Mouse (Mus musculus) liver, embryonic 16.5 days (tissue): ENCODE measurements around the gene Gm128. TPM values are rescaled to one million over a fixed set of nuclear protein-coding genes. Genes with fewer than 3 reads are reported as not detected.

Source experiments
- ATAC-seq: fragments of 200-750 bp; cut with Nextera tagmentation; 2 replicates; pipeline ENCODE4 v1.8.0; 2017; ENCODE audit warnings: low read depth, mild to moderate bottlenecking, moderate number of reproducible peaks, moderate library complexity
- H3K27ac ChIP-seq: fragments of 300-500 bp; sonication (generic); 2 replicates; pipeline ENCODE4 v1.5.1; 2014; ENCODE audit warnings: mild to moderate bottlenecking, low read length
- H3K27me3 ChIP-seq: fragments of 300-500 bp; sonication (generic); 2 replicates; pipeline ENCODE4 v1.6.1; 2014; ENCODE audit warnings: low read depth, low read length, mixed read lengths; ENCODE audit not compliant: control insufficient read depth, insufficient read depth
- H3K36me3 ChIP-seq: fragments of 300-500 bp; sonication (generic); 2 replicates; pipeline ENCODE4 v1.6.1; 2014; ENCODE audit warnings: mild to moderate bottlenecking; ENCODE audit not compliant: control insufficient read depth, insufficient read depth
- H3K4me1 ChIP-seq: fragments of 300-500 bp; sonication (generic); 2 replicates; pipeline ENCODE4 v1.6.1; 2014; ENCODE audit warnings: low read depth, low read length, mixed read lengths; ENCODE audit not compliant: control insufficient read depth
- H3K4me2 ChIP-seq: fragments of 300-500 bp; sonication (generic); 2 replicates; pipeline ENCODE4 v1.6.1; 2014; ENCODE audit warnings: low read depth, low read length, mixed read lengths
- H3K4me3 ChIP-seq: fragments of 300-500 bp; sonication (generic); 2 replicates; pipeline ENCODE4 v1.5.1; 2014; ENCODE audit warnings: low read depth, mild to moderate bottlenecking, low read length
- H3K9ac ChIP-seq: fragments of 300-500 bp; sonication (generic); 2 replicates; pipeline ENCODE4 v1.6.1; 2014; ENCODE audit warnings: low read depth, low read length
- H3K9me3 ChIP-seq: fragments of 300-500 bp; sonication (generic); replicated peaks from 2 replicates; pipeline ENCODE4 v1.6.1; 2016; ENCODE audit warnings: low read length; ENCODE audit not compliant: control insufficient read depth
- WGBS: fragments of 180-500 bp; shearing (Covaris S2); extraction: QIAGEN DNeasy Blood & Tissue Kit; methylation state at CpG from one replicate; pipeline ENCODE4 v1.1.7; 2014; ENCODE audit not compliant: insufficient replicate concordance; 5-methylcytosine and 5-hydroxymethylcytosine counted together
- polyA plus RNA-seq: library from polyadenylated mRNA; unstranded; fragments of >200 nt; fragmentation: Nextera tagmentation; extraction: Ambion mirVana; gene quantifications from 2 replicates; pipeline ENCODE4 v1.2.1, GENCODE M21; 2015

Gm128 gene
- polyA plus RNA-seq, 1 experiment from 2014 or later, result 0.07 TPM

DNA sequence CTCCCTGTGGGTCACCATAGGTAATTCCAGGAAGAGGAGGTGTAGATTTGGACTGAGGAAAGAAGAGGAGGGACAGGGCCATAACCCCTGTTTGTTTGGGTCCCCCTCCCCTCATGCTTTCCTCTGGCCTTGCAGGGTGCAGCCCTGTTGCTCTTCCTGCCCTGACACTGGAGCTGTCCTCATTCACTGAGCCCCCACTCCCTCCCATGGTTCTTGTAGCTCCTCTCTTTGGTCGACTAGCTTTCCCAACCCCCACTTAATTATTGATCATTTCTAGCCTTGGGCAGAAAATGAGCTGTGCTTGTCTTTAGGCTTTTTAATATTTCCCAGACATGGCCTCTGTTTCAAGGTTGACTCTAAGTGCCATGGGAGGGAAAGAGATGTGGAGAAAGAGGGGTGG is 42.7 kb upstream of the Gm128 start:
- Histone ChIP-seq H3K4me3 (peak overlapping the region; percentile 83), H3K9me3 (no peaks in the 10 kb centered on the region), H3K9ac (peak overlapping the region; percentile 95), H3K36me3 (peaks cover 10% of the 10 kb centered on the region), H3K27ac (peak overlapping the region; percentile 89), H3K4me2 (peak overlapping the region; percentile 90), H3K4me1 (peaks cover 44% of the 10 kb centered on the region), H3K27me3 (no peaks in the 10 kb centered on the region)
- 13% methylated on average over 1 of the region's 1 CpGs for WGBS
- ATAC-seq, result no peak

- no peaks in the 10 kb centered on the region for H3K9me3 ChIP-seq
- H3K9ac ChIP-seq, result peak overlapping the region; percentile 95
- WGBS, result 3% methylated on average over 7 of the region's 7 CpGs
- peaks cover 9% of the 10 kb centered on the region for H3K36me3 ChIP-seq
- H3K4me3 ChIP-seq, result peak overlapping the region; percentile 83
- H3K27ac ChIP-seq, result peak overlapping the region; percentile 89
- H3K4me1 ChIP-seq, result peaks cover 48% of the 10 kb centered on the region
- H3K27me3 ChIP-seq, result no peaks in the 10 kb centered on the region
- ATAC-seq, result no peak
- H3K4me2 ChIP-seq, result peak overlapping the region; percentile 90
Observed at GRCm38 (mm10) chr3:95283589-95283941, 42.2 kb upstream of the Gm128 start.

- no peaks in the 10 kb centered on the region for H3K27me3 ChIP-seq
- under 1% methylated on average over 49 of the region's 51 CpGs for WGBS
- no peaks in the 10 kb centered on the region for H3K9me3 ChIP-seq
- H3K9ac ChIP-seq, result peak overlapping the region; percentile 95
- peak overlapping the region; percentile 90 for H3K4me2 ChIP-seq
- peaks cover 52% of the 10 kb centered on the region for H3K4me1 ChIP-seq
- H3K4me3 ChIP-seq, result peak overlapping the region; percentile 83
- peaks cover 4% of the 10 kb centered on the region for H3K36me3 ChIP-seq
- H3K27ac ChIP-seq, result peak overlapping the region; percentile 89
- peak; percentile 72 for ATAC-seq
Observed at GRCm38 (mm10) chr3:95282865-95283588, 41.6 kb upstream of the Gm128 start.

- no peaks in the 10 kb centered on the region for H3K9me3 ChIP-seq
- peaks cover 53% of the 10 kb centered on the region for H3K4me1 ChIP-seq
- H3K4me2 ChIP-seq, result peak overlapping the region; percentile 90
- peak overlapping the region; percentile 83 for H3K4me3 ChIP-seq
- no peaks in the 10 kb centered on the region for H3K36me3 ChIP-seq
- 0% methylated on average over 11 of the region's 11 CpGs for WGBS
- peak overlapping the region; percentile 89 for H3K27ac ChIP-seq
- peak overlapping the region; percentile 95 for H3K9ac ChIP-seq
- ATAC-seq, result peak; percentile 32
- no peaks in the 10 kb centered on the region for H3K27me3 ChIP-seq
Observed at GRCm38 (mm10) chr3:95282381-95282864, 41.0 kb upstream of the Gm128 start.

DNA sequence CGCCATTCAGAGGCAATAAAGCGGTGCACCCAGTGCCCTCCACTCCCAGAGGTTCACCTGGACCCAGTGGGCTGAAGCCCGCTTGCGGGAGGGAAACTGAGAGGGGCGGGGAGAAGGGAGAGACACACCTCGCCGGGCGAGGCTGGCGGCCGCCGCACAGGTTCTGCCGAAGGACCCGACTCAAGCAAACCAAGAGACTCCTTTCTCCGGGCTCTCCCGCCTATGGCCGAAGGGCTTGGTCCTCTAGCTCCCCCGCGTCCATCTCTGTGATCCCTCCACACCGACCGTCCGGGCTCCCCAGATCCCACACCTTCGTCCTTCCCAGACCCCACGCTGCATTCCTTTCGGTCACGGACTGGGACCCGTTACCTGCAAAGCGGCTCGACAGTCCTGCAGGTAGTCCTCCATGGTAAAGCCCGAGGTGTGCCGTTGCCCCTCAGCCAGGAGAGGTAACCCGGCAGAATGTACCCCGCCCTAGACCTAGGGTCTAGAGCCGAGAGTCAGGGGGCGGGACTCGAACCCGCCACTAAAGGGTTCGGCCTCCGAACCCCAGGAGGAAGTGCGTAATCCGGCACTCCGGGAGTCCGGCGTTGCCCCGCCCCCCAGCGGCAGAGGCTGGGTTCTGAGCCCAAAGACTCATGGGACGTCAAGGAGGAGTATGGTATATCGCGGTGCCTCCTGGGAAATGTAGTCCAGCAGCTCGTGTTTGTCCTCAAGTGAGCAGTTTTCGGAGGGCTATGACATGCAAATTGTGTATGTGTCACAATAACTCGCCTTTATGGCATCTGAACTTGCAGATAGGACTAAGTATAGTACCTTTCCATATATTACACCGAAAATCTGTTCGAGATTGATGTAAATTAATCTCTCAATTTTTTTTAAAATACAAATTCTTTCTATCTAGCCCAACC is 40.1 kb upstream of the Gm128 start, which contains the start of the genes Mindy1 and Prune1:
Mindy1 (plus strand) TSS at position 130 of the 911 bp plus-strand sequence.
Prune1 (minus strand) TSS at position 861 of the 911 bp plus-strand sequence.
- Histone ChIP-seq H3K9ac (peak within 1 kb of the TSS; percentile 95), H3K4me2 (peak within 1 kb of the TSS; percentile 90), H3K9me3 (no peaks in the 10 kb centered on the region), H3K36me3 (no peaks in the 10 kb centered on the region), H3K27me3 (no peaks in the 10 kb centered on the region), H3K4me1 (peaks cover 62% of the 10 kb centered on the region), H3K27ac (peak within 1 kb of the TSS; percentile 90), H3K4me3 (peak within 1 kb of the TSS; percentile 83)
- ATAC-seq, result peak; percentile 86
- WGBS, result under 1% methylated on average over 53 of the region's 53 CpGs

- H3K4me1 ChIP-seq, result peaks cover 58% of the 10 kb centered on the region
- H3K27me3 ChIP-seq, result no peaks in the 10 kb centered on the region
- peak overlapping the region; percentile 81 for H3K4me3 ChIP-seq
Observed at GRCm38 (mm10) chr3:95280747-95281146, 39.3 kb upstream of the Gm128 start.

GRCm38 (mm10) chr3:95277149-95277551 is 35.8 kb upstream of the Gm128 start:
- Histone ChIP-seq H3K9me3 (no peaks in the 10 kb centered on the region), H3K4me2 (no peak overlapping the region), H3K27me3 (no peaks in the 10 kb centered on the region), H3K9ac (no peak overlapping the region), H3K36me3 (no peaks in the 10 kb centered on the region), H3K4me1 (peaks cover 50% of the 10 kb centered on the region), H3K27ac (peak overlapping the region; percentile 3), H3K4me3 (no peak overlapping the region)
- WGBS, result 79% methylated on average over 1 of the region's 1 CpGs
- no peak for ATAC-seq

More at GRCm38 (mm10) chr3:95280747-95281146, 39.3 kb upstream of the Gm128 start:
- Histone ChIP-seq H3K9ac (peak overlapping the region; percentile 92), H3K9me3 (no peaks in the 10 kb centered on the region), H3K27ac (peak overlapping the region; percentile 90), H3K4me2 (peak overlapping the region; percentile 90), H3K36me3 (no peaks in the 10 kb centered on the region)
- ATAC-seq, result no peak
- WGBS, result 8% methylated on average over 8 of the region's 8 CpGs

DNA sequence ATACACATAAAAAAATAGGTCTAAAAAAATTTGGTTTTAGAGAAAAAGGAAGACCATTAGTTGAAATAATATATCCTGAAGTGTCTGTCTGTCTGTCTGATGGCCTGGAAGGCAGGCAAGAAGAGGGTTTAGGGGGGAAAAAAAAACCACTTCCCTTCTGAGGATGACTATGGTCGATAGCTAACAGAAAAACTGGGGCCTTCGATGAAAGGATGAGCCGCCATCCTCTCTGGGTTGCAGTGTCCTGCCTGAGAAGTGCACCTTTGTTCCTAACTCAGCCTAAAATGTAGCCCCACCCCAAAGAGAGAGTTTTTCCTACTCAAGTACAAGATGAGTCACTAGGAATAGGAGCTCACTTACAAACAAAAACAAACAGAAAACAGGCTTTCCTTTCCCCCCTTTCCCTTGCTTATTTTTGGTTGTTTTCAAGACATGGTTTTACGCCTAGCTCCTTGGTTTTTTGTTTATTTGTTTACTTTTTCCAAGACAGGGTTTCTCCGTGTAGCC is 35.1 kb upstream of the Gm128 start:
- WGBS, result 42% methylated on average over 5 of the region's 5 CpGs
- H3K9me3 ChIP-seq, result no peaks in the 10 kb centered on the region
- peaks cover 50% of the 10 kb centered on the region for H3K4me1 ChIP-seq
- peak overlapping the region; percentile 3 for H3K27ac ChIP-seq
- H3K4me2 ChIP-seq, result no peak overlapping the region
- ATAC-seq, result no peak
- H3K27me3 ChIP-seq, result no peaks in the 10 kb centered on the region
- no peak overlapping the region for H3K4me3 ChIP-seq
- H3K36me3 ChIP-seq, result no peaks in the 10 kb centered on the region
- no peak overlapping the region for H3K9ac ChIP-seq
